Mouse (Mus musculus) forebrain, embryonic 16.5 days (tissue): ENCODE data around the gene Gm20388. TPM values are rescaled to one million over a fixed set of nuclear protein-coding genes. Genes with fewer than 3 reads are reported as not detected.

Source experiments
- ATAC-seq: fragments of 200-750 bp; cut with Nextera tagmentation; 2 replicates; pipeline ENCODE4 v1.8.0; 2017; ENCODE audit warnings: mild to moderate bottlenecking, moderate library complexity
- H3K27ac ChIP-seq: fragments of 300-500 bp; sonication (generic); 2 replicates; pipeline ENCODE4 v1.5.1; 2014; ENCODE audit warnings: low read length, control low read depth
- H3K27me3 ChIP-seq: fragments of 300-500 bp; sonication (generic); replicated peaks from 2 replicates; pipeline ENCODE4 v1.6.1; 2014; ENCODE audit warnings: low read length; ENCODE audit not compliant: control insufficient read depth, insufficient read depth
- H3K36me3 ChIP-seq: fragments of 300-500 bp; sonication (generic); 2 replicates; pipeline ENCODE4 v1.6.1; 2014; ENCODE audit not compliant: control insufficient read depth, insufficient read depth
- H3K4me1 ChIP-seq: fragments of 300-500 bp; sonication (generic); replicated peaks from 2 replicates; pipeline ENCODE4 v1.6.1; 2014; ENCODE audit warnings: low read length; ENCODE audit not compliant: control insufficient read depth, insufficient read depth
- H3K4me2 ChIP-seq: fragments of 300-500 bp; sonication (generic); 2 replicates; pipeline ENCODE4 v1.6.1; 2014; ENCODE audit warnings: mild to moderate bottlenecking, low read length, control low read depth
- H3K4me3 ChIP-seq: fragments of 300-500 bp; sonication (generic); replicated peaks from 2 replicates; pipeline ENCODE4 v1.5.1; 2014; ENCODE audit warnings: mild to moderate bottlenecking, low read length, control low read depth
- H3K9ac ChIP-seq: fragments of 300-500 bp; sonication (generic); replicated peaks from 2 replicates; pipeline ENCODE4 v1.6.1; 2014; ENCODE audit warnings: low read depth, low read length, control low read depth
- H3K9me3 ChIP-seq: fragments of 300-500 bp; sonication (generic); 2 replicates; pipeline ENCODE4 v1.6.1; 2016; ENCODE audit warnings: low read length; ENCODE audit not compliant: control insufficient read depth
- WGBS: fragments of 180-500 bp; shearing (Covaris S2); extraction: QIAGEN DNeasy Blood & Tissue Kit; methylation state at CpG from one replicate; pipeline ENCODE4 v1.1.7; 2014; 5-methylcytosine and 5-hydroxymethylcytosine counted together
- polyA plus RNA-seq: library from polyadenylated mRNA; unstranded; fragments of >200 nt; fragmentation: Nextera tagmentation; extraction: Ambion mirVana; gene quantifications from 2 replicates; pipeline ENCODE4 v1.2.1, GENCODE M21; 2015

Gm20388 gene
- polyA plus RNA-seq, 1 experiment from 2014 or later, result 4.7 TPM

DNA sequence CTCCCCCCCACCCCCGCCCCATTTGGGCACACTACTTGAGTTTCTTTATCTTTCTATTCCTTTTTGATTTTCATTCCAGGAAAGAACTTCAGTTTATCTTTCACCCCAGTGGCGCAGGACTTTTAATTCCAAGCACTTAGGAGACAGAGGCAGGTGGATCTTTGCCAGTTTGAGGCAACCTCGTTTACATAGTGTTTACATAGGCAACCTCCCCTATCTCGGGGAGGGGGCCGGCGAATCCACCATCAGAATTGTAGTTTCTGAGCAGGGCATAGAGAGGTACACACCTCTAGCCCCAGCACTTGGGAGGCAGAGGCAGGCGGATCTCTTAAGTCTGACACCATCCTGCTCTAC, 2041.0 kb downstream of the Gm20388 start:
- Histone ChIP-seq H3K4me2 (peak overlapping the region; percentile 66), H3K27me3 (no peaks in the 10 kb centered on the region), H3K4me1 (peaks cover 38% of the 10 kb centered on the region), H3K27ac (no peak overlapping the region; the same call in 1 of the 2 replicates), H3K36me3 (no peaks in the 10 kb centered on the region), H3K9ac (peak overlapping the region; percentile 95), H3K4me3 (peak overlapping the region; percentile 87), H3K9me3 (no peaks in the 10 kb centered on the region)
- no peak for ATAC-seq
- WGBS, result 27% methylated on average over 7 of the region's 7 CpGs

DNA sequence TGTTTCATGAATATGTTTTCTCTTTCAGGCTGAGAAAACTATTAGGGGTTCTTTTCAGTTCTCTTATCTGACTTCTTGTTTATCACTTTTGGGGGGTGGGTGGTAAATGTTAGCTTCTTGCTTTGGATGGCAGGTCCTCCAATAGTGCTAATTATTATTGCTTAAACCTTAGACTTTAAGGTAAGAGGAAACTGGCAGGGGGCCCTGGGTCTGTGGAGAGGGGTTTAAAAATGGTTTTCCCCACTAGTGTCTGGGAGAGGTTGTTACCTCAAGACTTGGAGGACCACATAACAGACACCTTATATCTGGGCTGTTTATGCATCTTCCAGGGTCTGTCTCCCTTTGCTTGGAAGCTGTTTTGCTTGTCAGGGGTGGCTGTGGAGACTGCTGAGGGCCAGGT, 2041.5 kb downstream of the Gm20388 start:
- Histone ChIP-seq H3K9ac (no peak overlapping the region), H3K36me3 (no peaks in the 10 kb centered on the region; the same call in 1 of the 2 replicates), H3K9me3 (no peaks in the 10 kb centered on the region), H3K4me3 (no peak overlapping the region), H3K4me1 (peaks cover 37% of the 10 kb centered on the region), H3K4me2 (peak overlapping the region; percentile 66), H3K27me3 (no peaks in the 10 kb centered on the region), H3K27ac (no peak overlapping the region)
- no peak for ATAC-seq

DNA sequence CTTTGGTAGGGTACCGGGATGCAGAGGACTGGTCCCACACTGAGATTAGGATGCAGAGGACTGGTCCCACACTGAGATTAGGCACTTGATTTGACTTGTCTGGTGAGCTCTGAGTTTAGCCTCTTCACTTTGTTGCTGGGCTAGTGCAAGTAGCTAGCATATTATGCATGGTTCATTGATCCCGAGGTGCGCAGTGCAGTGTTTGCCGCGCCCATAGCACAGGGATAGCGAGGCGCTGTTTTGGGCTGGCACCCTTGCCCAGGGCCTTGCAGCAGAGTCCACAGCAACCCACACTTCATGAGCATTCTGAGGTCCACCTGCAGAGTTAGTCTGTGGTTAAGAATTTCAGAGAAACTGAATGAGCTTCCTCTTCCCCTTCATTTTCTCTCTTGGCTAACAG, 2042.2 kb downstream of the Gm20388 start:
- Histone ChIP-seq H3K27ac (no peak overlapping the region), H3K4me2 (no peak overlapping the region), H3K36me3 (no peaks in the 10 kb centered on the region; the same call in 1 of the 2 replicates), H3K9me3 (no peaks in the 10 kb centered on the region), H3K4me3 (no peak overlapping the region), H3K9ac (no peak overlapping the region), H3K27me3 (no peaks in the 10 kb centered on the region), H3K4me1 (peaks cover 30% of the 10 kb centered on the region)
- no peak for ATAC-seq
- whole genome bisulfite sequencing, result 87% methylated on average over 7 of the region's 7 CpGs

DNA sequence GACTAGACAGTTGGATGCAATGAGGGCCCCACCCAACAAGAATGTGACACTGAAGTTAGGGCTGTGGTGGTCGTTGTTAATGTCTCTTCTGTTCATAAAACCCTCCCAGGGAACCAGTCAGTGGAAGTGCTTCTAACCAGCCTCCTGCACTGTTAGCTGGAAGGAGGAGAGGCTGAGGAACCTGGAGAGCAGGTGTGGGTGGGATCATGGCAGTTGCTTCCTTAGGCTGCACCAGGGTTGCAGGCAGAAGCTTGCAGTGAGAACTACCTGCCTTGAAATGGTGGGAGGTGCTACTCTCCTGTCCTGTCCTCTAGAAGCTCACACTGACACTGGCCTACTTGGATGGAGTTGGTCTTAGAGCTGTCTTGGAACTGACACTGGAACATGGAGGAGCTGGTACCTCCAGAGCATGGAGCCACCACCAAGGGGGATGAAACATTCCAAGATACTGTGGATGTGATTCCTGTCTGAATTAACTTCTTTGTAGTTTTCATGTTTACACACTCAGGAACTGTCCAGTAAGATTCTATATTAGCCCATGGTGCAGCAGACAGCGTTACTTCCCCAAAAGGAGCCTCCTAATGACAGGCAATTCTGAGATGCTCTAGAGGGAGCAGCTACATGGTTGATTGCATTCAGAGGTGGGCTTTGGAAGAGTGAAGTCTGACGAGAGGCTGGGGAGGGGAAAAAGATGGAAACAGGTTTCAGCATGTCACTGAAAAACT, 2043.3 kb downstream of the Gm20388 start:
- ATAC-seq, result no peak
- no peak overlapping the region for H3K4me3 ChIP-seq

DNA sequence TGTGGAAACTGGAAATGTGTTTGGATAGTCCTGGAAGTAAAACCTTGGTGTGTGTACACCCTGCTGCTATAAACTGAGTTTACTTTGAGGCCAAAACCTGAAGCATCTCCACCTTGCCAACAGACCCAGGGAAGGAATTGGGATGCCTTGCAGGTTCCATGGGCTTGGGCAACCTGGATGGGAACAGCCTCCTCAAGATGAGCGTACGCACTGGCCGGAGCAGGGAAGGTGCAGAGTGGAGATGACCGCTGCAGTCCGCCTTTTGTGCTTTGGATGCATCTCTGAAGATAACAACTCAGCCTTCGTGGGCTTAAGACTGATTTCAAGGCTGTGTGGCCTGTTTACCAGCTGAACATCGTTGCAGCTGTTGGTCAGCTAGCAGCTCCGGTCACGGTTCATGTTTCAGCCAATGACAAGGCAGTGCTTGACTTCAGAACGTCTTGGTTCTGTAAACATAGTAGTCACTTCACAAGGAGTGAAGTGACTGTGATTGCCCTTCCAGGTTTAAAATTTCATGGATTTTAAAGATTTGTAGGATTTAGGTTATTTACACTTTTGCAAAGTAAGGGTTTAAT, 2044.4 kb downstream of the Gm20388 start:
- no peaks in the 10 kb centered on the region for H3K27me3 ChIP-seq
- H3K9ac ChIP-seq, result no peak overlapping the region
- no peak overlapping the region for H3K4me2 ChIP-seq
- H3K9me3 ChIP-seq, result no peaks in the 10 kb centered on the region
- no peak overlapping the region for H3K4me3 ChIP-seq
- ATAC-seq, result no peak
- 90% methylated on average over 10 of the region's 10 CpGs for WGBS
- peaks cover 16% of the 10 kb centered on the region for H3K4me1 ChIP-seq
- no peak overlapping the region for H3K27ac ChIP-seq
- no peaks in the 10 kb centered on the region; the same call in 1 of the 2 replicates for H3K36me3 ChIP-seq

More for the DNA sequence above, 2043.3 kb downstream of the Gm20388 start:
- Histone ChIP-seq H3K4me2 (no peak overlapping the region), H3K9ac (no peak overlapping the region), H3K4me1 (peaks cover 20% of the 10 kb centered on the region), H3K27ac (no peak overlapping the region), H3K9me3 (no peaks in the 10 kb centered on the region), H3K27me3 (no peaks in the 10 kb centered on the region), H3K36me3 (no peaks in the 10 kb centered on the region; the same call in 1 of the 2 replicates)
- 62% methylated on average over 3 of the region's 3 CpGs for WGBS

DNA sequence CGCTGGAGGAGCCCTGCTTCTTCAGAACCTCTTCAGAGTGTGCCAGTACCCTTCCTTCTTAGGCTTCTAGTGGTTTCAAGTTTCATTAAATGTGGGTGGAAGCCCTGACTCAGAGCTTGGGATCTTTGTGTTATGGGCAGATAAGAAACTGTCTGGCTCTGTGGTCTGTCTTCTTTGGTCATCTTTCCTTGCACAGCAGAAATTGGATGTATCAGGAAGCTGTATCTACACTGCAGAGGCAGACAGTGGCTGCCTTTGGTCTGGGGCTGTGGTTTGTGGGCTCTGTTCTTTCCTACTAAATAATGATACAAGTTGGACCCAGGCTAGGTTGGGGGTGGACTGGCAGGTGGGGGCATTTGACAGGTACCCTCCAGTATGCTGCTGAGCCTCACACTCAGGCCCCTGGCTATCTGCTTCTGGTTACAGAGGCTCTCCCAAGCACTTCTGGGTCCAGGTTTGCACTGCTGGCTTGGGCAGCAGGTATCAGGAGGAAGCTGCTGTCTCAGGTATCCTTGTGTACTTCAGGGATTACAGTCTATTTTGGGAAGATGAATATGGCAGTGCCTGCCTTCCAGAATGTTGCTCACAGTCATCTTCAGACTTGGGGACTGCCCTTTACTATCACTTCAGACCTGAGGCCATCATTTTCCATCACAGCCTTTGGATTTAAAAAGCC, 2045.3 kb downstream of the Gm20388 start:
- H3K4me3 ChIP-seq, result no peak overlapping the region
- H3K9ac ChIP-seq, result no peak overlapping the region
- H3K27ac ChIP-seq, result no peak overlapping the region
- WGBS, result 74% methylated on average over 1 of the region's 1 CpGs
- no peaks in the 10 kb centered on the region for H3K27me3 ChIP-seq
- H3K4me1 ChIP-seq, result peaks cover 16% of the 10 kb centered on the region
- H3K4me2 ChIP-seq, result no peak overlapping the region
- H3K36me3 ChIP-seq, result no peaks in the 10 kb centered on the region; the same call in 1 of the 2 replicates
- no peaks in the 10 kb centered on the region for H3K9me3 ChIP-seq
- no peak for ATAC-seq

DNA sequence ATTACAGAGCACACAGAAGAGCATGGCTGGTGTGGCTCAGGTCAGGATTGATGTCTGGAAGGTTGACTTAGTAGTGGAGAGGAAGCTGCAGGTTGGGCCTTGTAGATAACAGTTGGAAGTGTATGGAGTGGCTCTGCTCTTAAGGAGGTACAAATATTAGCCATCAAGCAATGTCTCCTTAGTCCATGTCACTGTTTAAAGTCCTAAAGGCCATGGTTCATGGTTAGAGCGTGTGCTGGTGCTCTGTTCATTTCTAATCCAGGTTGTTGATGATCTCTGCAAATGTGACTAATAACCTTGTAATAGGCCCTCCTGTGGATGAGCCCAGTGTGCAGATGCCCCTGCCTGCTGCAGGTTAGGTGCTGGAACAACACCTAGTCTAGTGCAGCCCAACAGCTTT, 2047.8 kb downstream of the Gm20388 start:
- no peak for ATAC-seq
- no peaks in the 10 kb centered on the region for H3K27me3 ChIP-seq

DNA sequence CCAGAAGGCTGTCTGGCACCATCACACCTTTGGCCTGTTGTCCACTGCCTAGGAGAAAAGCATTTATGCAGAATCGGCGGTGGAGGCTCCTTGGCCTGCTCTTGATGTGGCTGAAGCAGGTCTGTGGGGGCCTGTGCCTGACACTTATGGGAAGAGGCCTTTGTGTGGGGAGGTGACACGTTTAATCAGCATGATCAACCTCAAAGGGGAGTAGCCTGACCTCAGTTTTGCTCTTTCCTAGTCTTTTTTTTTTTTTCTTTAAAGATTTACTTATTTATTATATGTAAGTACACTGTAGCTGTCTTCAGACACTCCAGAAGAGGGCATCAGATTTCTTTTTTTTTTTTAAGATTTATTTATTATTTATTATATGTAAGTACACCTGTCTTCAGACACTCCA, 2052.3 kb downstream of the Gm20388 start:
- 80% methylated on average over 3 of the region's 3 CpGs for WGBS
- no peak for ATAC-seq
- H3K4me1 ChIP-seq, result peaks cover 21% of the 10 kb centered on the region
- H3K27ac ChIP-seq, result no peak overlapping the region
- H3K4me2 ChIP-seq, result no peak overlapping the region
- no peak overlapping the region for H3K9ac ChIP-seq
- H3K4me3 ChIP-seq, result no peak overlapping the region
- no peaks in the 10 kb centered on the region for H3K36me3 ChIP-seq
- no peaks in the 10 kb centered on the region for H3K9me3 ChIP-seq
- H3K27me3 ChIP-seq, result no peaks in the 10 kb centered on the region

More for the DNA sequence above, 2047.8 kb downstream of the Gm20388 start:
- Histone ChIP-seq H3K4me2 (no peak overlapping the region), H3K9ac (no peak overlapping the region), H3K9me3 (no peaks in the 10 kb centered on the region), H3K4me1 (no peaks in the 10 kb centered on the region), H3K4me3 (no peak overlapping the region), H3K27ac (no peak overlapping the region), H3K36me3 (no peaks in the 10 kb centered on the region; the same call in 1 of the 2 replicates)
- WGBS, result 86% methylated on average over 1 of the region's 1 CpGs

DNA sequence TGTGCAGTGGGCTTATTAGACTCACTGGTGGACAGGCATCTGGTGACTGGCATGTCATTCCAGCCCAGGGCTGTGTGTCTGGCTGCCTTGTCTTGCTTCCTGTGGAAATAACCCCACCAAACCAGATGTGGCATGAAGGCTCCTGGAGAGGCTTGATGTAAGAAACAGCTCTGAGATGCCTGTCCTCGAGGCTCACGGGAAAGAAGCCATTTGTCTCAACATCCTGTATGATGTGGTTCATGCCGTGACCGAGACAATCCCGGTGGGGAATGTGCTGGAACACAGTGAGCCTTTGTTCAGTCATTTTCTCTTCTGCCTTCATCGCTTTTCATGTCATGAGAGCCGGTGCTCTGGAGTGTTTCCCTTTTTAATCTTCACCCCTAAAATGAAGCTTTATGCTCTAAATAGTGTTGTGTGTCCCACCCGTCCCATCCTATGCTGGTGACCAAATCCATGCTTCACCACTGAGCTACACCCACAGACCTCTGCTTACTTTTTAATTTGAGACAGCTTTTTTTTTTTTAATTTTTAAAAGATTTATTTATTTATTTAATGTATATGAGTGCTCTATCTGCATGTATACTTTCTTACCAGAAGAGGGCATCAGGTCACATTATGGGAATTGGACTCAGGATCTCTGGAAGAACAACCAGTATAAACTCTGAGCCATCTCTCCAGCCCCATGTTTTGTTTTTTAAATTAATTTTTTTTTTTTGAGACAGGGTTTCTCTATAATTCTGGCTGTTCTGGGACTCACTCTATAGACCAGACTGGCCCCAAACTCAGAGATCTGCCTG, 2054.3 kb downstream of the Gm20388 start:
- Histone ChIP-seq H3K4me1 (peaks cover 30% of the 10 kb centered on the region), H3K4me3 (no peak overlapping the region), H3K27me3 (no peaks in the 10 kb centered on the region), H3K4me2 (no peak overlapping the region), H3K36me3 (no peaks in the 10 kb centered on the region), H3K9ac (no peak overlapping the region), H3K27ac (no peak overlapping the region), H3K9me3 (no peaks in the 10 kb centered on the region)
- ATAC-seq, result no peak
- 82% methylated on average over 8 of the region's 8 CpGs for WGBS
